Mouse (Mus musculus) embryonic facial prominence, embryonic 10.5 days (tissue): ENCODE measurements around the gene Tmem214. TPM values are rescaled to one million over a fixed set of nuclear protein-coding genes. Genes with fewer than 3 reads are reported as not detected.
A peak's percentile ranks its signal among the peaks of the same experiment; 100 is the strongest.

Experiments used
- DNase-seq: peaks from one replicate; pipeline ENCODE4 v3.0.0-alpha.2; 2017; ENCODE audit warnings: low spot score
- H3K27ac ChIP-seq: fragments of 300-500 bp; sonication (generic); replicated peaks from 2 replicates; pipeline ENCODE4 v1.5.1; 2016; ENCODE audit warnings: mild to moderate bottlenecking
- H3K27me3 ChIP-seq: fragments of 300-500 bp; sonication (generic); replicated peaks from 2 replicates; pipeline ENCODE4 v1.6.1; 2016; ENCODE audit warnings: low read depth, mild to moderate bottlenecking; ENCODE audit not compliant: poor library complexity, severe bottlenecking
- H3K36me3 ChIP-seq: fragments of 300-500 bp; sonication (generic); replicated peaks from 2 replicates; pipeline ENCODE4 v1.6.1; 2016; ENCODE audit warnings: mild to moderate bottlenecking, moderate library complexity
- H3K4me1 ChIP-seq: fragments of 300-500 bp; sonication (generic); 2 replicates; pipeline ENCODE4 v1.6.1; 2016
- H3K4me3 ChIP-seq: fragments of 300-500 bp; sonication (generic); 2 replicates; pipeline ENCODE4 v1.5.1; 2016; ENCODE audit warnings: mild to moderate bottlenecking, moderate library complexity
- H3K9me3 ChIP-seq: fragments of 300-500 bp; sonication (generic); 2 replicates; pipeline ENCODE4 v1.6.1; 2016; ENCODE audit warnings: mild to moderate bottlenecking
- WGBS: fragments of 180-500 bp; shearing (Covaris S2); methylation state at CpG from one replicate; pipeline ENCODE4 v1.1.7; 2016; 5-methylcytosine and 5-hydroxymethylcytosine counted together
- polyA plus RNA-seq: library from polyadenylated mRNA; unstranded; fragments of >200 nt; fragmentation: Nextera tagmentation; extraction: Ambion mirVana; gene quantifications from 2 replicates; pipeline ENCODE4 v1.2.1, GENCODE M21; 2016

Gene Tmem214
- polyA plus RNA-seq, 1 experiment from 2014 or later, result 68.7 TPM

DNA sequence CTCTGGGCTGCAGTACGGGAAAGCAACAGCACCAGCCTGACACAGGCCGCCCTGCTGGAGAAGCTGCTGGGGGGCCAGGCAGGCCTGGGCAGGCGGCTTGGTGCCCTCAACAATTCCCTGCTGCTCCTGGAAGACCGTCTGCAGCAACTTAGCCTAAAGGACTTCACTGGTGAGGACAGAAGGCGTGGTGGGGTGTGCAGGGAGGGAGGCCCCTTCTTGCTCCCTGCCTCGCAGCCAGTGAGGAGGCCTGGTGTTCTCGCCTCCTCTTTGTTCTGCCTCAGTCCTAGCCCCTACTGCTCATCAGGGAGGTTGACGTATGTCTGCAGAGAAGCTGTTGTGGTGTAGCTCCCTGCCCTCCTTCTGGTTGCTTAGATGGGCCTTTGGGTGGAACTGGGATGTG lies 50.9 kb downstream of the Tmem214 start:
- H3K9me3 ChIP-seq, result no peaks in the 10 kb centered on the region
- peaks cover 46% of the 10 kb centered on the region for H3K36me3 ChIP-seq
- peaks cover 81% of the 10 kb centered on the region for H3K4me1 ChIP-seq
- H3K4me3 ChIP-seq, result no peak overlapping the region
- DNase-seq, result no peak
- H3K27me3 ChIP-seq, result 0 out of 2 replicates have a peak, but pooled peaks cover 8% of the 10 kb centered on the region
- 86% methylated on average over 8 of the region's 8 CpGs for WGBS
- H3K27ac ChIP-seq, result peak overlapping the region; percentile 25; the same call in 1 of the 2 replicates

DNA sequence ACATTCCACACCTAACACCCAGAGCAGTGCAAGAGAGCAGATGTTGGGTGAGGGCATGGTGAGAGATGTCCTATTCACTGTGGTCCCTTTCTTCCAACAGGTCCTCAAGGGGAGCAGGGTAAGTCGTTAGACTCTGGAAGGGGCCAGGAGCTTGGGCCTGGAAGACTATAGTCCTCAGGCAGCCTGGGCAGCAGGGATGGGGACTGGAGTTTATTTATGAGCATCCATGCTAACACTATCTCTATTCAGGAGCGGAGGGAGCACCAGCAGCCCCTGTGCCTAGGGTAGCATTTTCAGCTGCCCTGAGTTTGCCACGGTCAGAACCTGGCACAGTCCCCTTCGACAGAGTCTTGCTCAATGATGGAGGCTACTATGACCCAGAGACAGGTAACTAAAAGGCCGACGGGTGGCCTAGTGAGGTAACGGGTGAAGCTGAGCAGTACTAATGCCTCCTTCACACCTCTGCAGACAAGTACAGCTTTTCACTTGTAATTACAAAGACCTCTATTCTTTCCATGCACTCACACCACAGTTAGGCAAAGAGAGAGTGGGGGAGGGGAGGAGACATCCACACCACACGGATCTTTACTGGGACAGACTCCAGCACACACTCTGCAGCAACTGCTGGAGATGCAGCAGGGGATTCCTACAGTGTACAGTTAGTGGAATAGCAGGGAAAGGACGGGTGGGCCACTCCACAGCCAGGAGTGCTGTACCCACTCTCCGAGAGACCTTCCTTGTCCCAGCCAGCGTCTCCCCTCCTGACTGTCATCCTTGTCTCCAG lies 52.2 kb downstream of the Tmem214 start:
- Histone ChIP-seq H3K4me1 (peaks cover 67% of the 10 kb centered on the region), H3K4me3 (no peak overlapping the region), H3K27me3 (0 out of 2 replicates have a peak, but pooled peaks cover 10% of the 10 kb centered on the region), H3K36me3 (peaks cover 46% of the 10 kb centered on the region), H3K9me3 (no peaks in the 10 kb centered on the region), H3K27ac (no peak overlapping the region; the same call in 1 of the 2 replicates)
- 70% methylated on average over 11 of the region's 11 CpGs for WGBS
- DNase-seq, result no peak

GRCm38 (mm10) chr5:30920621-30921020 lies 52.8 kb downstream of the Tmem214 start:
- Histone ChIP-seq H3K27me3 (0 out of 2 replicates have a peak, but pooled peaks cover 10% of the 10 kb centered on the region), H3K36me3 (peaks cover 46% of the 10 kb centered on the region), H3K27ac (peak overlapping the region; percentile 81; the same call in 1 of the 2 replicates), H3K4me3 (peak overlapping the region; percentile 63), H3K4me1 (peaks cover 61% of the 10 kb centered on the region), H3K9me3 (no peaks in the 10 kb centered on the region)
- 72% methylated on average over 19 of the region's 19 CpGs for WGBS
- no peak for DNase-seq

GRCm38 (mm10) chr5:30921256-30922033 lies 53.6 kb downstream of the Tmem214 start, which contains the start of gene Khk:
TSS of gene Khk (plus strand) at chr5:30921431.
- Histone ChIP-seq H3K27me3 (0 out of 2 replicates have a peak, but pooled peaks cover 10% of the 10 kb centered on the region), H3K4me1 (peaks cover 53% of the 10 kb centered on the region), H3K4me3 (peak within 1 kb of the TSS; percentile 63), H3K27ac (peak within 1 kb of the TSS; percentile 81), H3K9me3 (no peaks in the 10 kb centered on the region), H3K36me3 (peaks cover 46% of the 10 kb centered on the region)
- DNase-seq, result peak; percentile 96
- 1% methylated on average over 40 of the region's 40 CpGs for WGBS

DNA sequence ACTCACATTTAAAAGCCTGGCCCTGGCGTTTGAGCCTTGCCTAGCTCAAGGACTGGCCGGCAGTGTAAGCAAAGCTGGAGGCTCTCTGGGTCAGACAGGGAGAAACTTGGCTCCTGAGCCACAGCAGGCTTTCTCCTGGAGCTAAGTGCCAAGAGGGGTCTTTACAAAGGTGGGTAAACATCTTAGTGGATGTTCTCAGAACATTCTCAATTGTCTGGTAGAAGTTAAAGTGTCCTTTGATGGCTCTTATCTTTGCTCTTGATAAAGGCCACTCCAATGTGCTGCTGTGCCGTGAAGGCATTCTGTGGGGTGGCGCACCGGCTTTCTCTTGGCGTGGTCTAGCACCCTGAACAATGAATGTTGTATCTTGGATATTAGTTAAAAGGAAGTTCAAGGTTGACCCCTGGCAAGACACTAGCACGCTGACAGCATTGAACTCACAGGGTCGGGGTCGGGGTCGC lies 54.8 kb downstream of the Tmem214 start:
- WGBS, result 76% methylated on average over 10 of the region's 10 CpGs
- H3K36me3 ChIP-seq, result peaks cover 35% of the 10 kb centered on the region

GRCm38 (mm10) chr5:30923119-30923518 lies 55.3 kb downstream of the Tmem214 start:
- Histone ChIP-seq H3K36me3 (peaks cover 30% of the 10 kb centered on the region), H3K27ac (no peak overlapping the region), H3K9me3 (no peaks in the 10 kb centered on the region), H3K4me1 (peaks cover 44% of the 10 kb centered on the region), H3K4me3 (no peak overlapping the region), H3K27me3 (0 out of 2 replicates have a peak, but pooled peaks cover 10% of the 10 kb centered on the region)
- no peak for DNase-seq
- 86% methylated on average over 6 of the region's 6 CpGs for WGBS

More for the DNA sequence above, 54.8 kb downstream of the Tmem214 start:
- Histone ChIP-seq H3K27ac (no peak overlapping the region), H3K4me3 (peak overlapping the region; percentile 63), H3K27me3 (0 out of 2 replicates have a peak, but pooled peaks cover 10% of the 10 kb centered on the region), H3K9me3 (no peaks in the 10 kb centered on the region), H3K4me1 (peaks cover 46% of the 10 kb centered on the region)
- no peak for DNase-seq

- H3K27me3 ChIP-seq, result 0 out of 2 replicates have a peak, but pooled peaks cover 10% of the 10 kb centered on the region
- no peaks in the 10 kb centered on the region for H3K9me3 ChIP-seq
- peaks cover 38% of the 10 kb centered on the region for H3K4me1 ChIP-seq
- no peak overlapping the region for H3K4me3 ChIP-seq
- DNase-seq, result no peak
- WGBS, result 79% methylated on average over 8 of the region's 8 CpGs
- peaks cover 15% of the 10 kb centered on the region for H3K36me3 ChIP-seq
- no peak overlapping the region for H3K27ac ChIP-seq
Observed at GRCm38 (mm10) chr5:30924614-30925013, 56.8 kb downstream of the Tmem214 start.

- Histone ChIP-seq H3K9me3 (no peaks in the 10 kb centered on the region), H3K4me3 (no peak overlapping the region), H3K27me3 (0 out of 2 replicates have a peak, but pooled peaks cover 7% of the 10 kb centered on the region), H3K36me3 (peaks cover 9% of the 10 kb centered on the region), H3K4me1 (peaks cover 35% of the 10 kb centered on the region), H3K27ac (no peak overlapping the region)
- no peak for DNase-seq
- 92% methylated on average over 5 of the region's 5 CpGs for WGBS
Observed at GRCm38 (mm10) chr5:30925217-30925616, 57.4 kb downstream of the Tmem214 start.

- Histone ChIP-seq H3K27ac (no peak overlapping the region), H3K4me1 (peaks cover 26% of the 10 kb centered on the region), H3K9me3 (no peaks in the 10 kb centered on the region), H3K27me3 (0 out of 2 replicates have a peak, but pooled peaks cover 7% of the 10 kb centered on the region), H3K4me3 (no peak overlapping the region), H3K36me3 (peaks cover under 1% of the 10 kb centered on the region)
- no peak for DNase-seq
- WGBS, result 91% methylated on average over 2 of the region's 2 CpGs
Observed at GRCm38 (mm10) chr5:30926073-30926472, 58.3 kb downstream of the Tmem214 start.

DNA sequence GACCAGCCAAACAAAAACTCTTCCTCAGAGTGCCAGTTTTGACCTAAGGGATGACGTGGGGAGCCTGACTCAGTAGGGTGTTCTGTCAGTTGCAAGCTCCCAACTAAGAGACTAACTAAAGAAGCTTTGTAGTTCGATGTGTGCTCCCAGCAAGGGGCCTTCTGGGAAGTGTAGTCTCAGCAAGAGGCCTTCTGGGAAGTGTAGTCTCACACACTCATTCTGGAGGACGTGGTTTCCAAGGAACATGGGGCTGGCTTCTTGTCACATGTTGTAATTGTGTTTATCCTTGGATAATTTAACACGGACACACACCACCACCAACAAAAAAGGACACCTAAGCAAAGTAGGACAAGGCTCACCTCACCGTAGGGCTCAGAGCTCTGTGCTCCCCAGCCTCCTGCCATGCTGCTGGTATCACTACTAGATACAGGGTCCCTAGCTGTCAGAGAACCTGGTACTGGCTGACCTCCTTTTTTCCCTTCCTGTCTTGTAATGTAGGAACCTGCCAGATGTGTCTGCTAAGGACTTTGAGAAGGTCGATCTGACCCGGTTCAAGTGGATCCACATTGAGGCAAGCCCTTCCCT lies 60.2 kb downstream of the Tmem214 start:
- H3K4me1 ChIP-seq, result peaks cover 8% of the 10 kb centered on the region
- no peaks in the 10 kb centered on the region for H3K9me3 ChIP-seq
- no peak for DNase-seq
- H3K4me3 ChIP-seq, result peak overlapping the region; percentile 39
- H3K27me3 ChIP-seq, result 0 out of 2 replicates have a peak, but pooled peaks cover 6% of the 10 kb centered on the region
- no peaks in the 10 kb centered on the region for H3K36me3 ChIP-seq
- WGBS, result 41% methylated on average over 7 of the region's 7 CpGs
- H3K27ac ChIP-seq, result no peak overlapping the region
